Mouse (Mus musculus) kidney, embryonic 15.5 days (tissue): ENCODE measurements around the gene 2410004B18Rik. TPM values are rescaled to one million over a fixed set of nuclear protein-coding genes. Genes with fewer than 3 reads are reported as not detected.
A peak's percentile ranks its signal among the peaks of the same experiment; 100 is the strongest.
"Not testable (repeated sequence)": the region's sequence is repeated elsewhere in the genome, so short reads cannot be mapped to it uniquely, and the experiment has no call there.

Experiments
- ATAC-seq: fragments of 200-750 bp; cut with Nextera tagmentation; replicated peaks from 2 replicates; pipeline ENCODE4 v1.8.0; 2017; ENCODE audit warnings: moderate TSS enrichment; ENCODE audit not compliant: low FRiP score
- H3K27ac ChIP-seq: fragments of 300-500 bp; sonication (generic); 2 replicates; pipeline ENCODE4 v1.5.1; 2015; ENCODE audit warnings: mild to moderate bottlenecking, inconsistent platforms
- H3K27me3 ChIP-seq: fragments of 300-500 bp; sonication (generic); 2 replicates; pipeline ENCODE4 v1.6.1; 2015; ENCODE audit warnings: inconsistent platforms
- H3K36me3 ChIP-seq: fragments of 300-500 bp; sonication (generic); 2 replicates; pipeline ENCODE4 v1.6.1; 2015; ENCODE audit warnings: inconsistent platforms
- H3K4me1 ChIP-seq: fragments of 300-500 bp; sonication (generic); 2 replicates; pipeline ENCODE4 v1.6.1; 2015; ENCODE audit warnings: inconsistent platforms
- H3K4me2 ChIP-seq: fragments of 300-500 bp; sonication (generic); 2 replicates; pipeline ENCODE4 v1.6.1; 2015; ENCODE audit warnings: moderate library complexity, mild to moderate bottlenecking, inconsistent platforms
- H3K4me3 ChIP-seq: fragments of 300-500 bp; sonication (generic); replicated peaks from 2 replicates; pipeline ENCODE4 v1.5.1; 2015; ENCODE audit warnings: mild to moderate bottlenecking, inconsistent platforms
- H3K9ac ChIP-seq: fragments of 300-500 bp; sonication (generic); 2 replicates; pipeline ENCODE4 v1.6.1; 2015; ENCODE audit warnings: mild to moderate bottlenecking, inconsistent platforms
- H3K9me3 ChIP-seq: fragments of 300-500 bp; sonication (generic); replicated peaks from 2 replicates; pipeline ENCODE4 v1.6.1; 2016; ENCODE audit warnings: inconsistent platforms
- WGBS: fragments of 180-500 bp; shearing (Covaris S2); methylation state at CpG from one replicate; pipeline ENCODE4 v1.1.7; 2015; ENCODE audit warnings: mixed read lengths; 5-methylcytosine and 5-hydroxymethylcytosine counted together
- polyA plus RNA-seq: library from polyadenylated mRNA; unstranded; fragments of >200 nt; fragmentation: Nextera tagmentation; extraction: Ambion mirVana; gene quantifications from 2 replicates; pipeline ENCODE4 v1.2.1, GENCODE M21; 2015

2410004B18Rik gene
- polyA plus RNA-seq, 1 experiment from 2014 or later: 50.2 TPM

DNA sequence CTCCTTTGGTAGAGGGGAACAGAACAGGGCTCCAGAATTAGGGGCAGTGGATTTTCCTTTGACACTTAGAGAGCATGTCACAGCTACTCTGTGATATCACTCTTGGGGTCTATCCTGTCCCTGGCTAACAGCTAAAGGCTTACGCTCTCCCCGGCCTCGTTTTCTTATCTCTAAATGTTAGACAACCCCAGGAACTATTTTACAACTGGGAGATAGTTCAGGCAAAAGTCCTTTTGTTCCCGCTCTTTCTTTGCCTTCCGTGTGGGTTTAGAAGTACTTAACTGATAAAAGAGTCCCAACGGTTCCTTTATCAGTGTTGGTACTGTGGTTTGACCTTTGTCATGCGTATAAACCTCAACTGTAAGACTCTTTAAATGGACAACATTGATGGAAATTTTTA lies 15.1 kb downstream of the 2410004B18Rik start:
- Histone ChIP-seq H3K4me3 (no peak overlapping the region), H3K9ac (no peak overlapping the region), H3K27me3 (no peaks in the 10 kb centered on the region), H3K27ac (no peak overlapping the region), H3K9me3 (no peaks in the 10 kb centered on the region), H3K36me3 (no peaks in the 10 kb centered on the region), H3K4me1 (peaks cover 9% of the 10 kb centered on the region), H3K4me2 (no peak overlapping the region)
- WGBS: 79% methylated on average over 7 of the region's 7 CpGs
- ATAC-seq: no peak

DNA sequence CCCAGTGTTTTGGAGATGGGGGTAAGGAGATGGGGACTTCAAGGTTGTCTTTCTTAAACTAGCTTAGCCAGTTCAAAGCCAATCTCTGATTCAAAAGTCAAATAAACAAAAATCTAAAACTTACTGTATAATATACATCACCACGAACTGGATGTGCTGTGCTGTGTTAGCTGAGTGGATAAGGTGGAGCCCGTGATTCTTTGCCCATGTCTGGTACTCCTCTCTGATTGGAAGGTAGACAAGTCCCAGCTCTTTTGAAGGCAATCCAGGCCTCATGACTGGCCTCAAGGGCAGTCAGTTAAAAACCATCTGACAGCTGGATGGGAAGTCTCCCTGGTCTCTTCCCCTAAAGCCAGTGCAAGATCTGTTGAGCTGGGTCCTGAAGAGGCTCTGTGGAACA lies 15.6 kb downstream of the 2410004B18Rik start:
- Histone ChIP-seq H3K4me1 (peaks cover 9% of the 10 kb centered on the region), H3K9me3 (0 out of 2 replicates have a peak, but pooled peaks cover 3% of the 10 kb centered on the region), H3K9ac (no peak overlapping the region), H3K27ac (no peak overlapping the region), H3K36me3 (no peaks in the 10 kb centered on the region), H3K4me3 (no peak overlapping the region), H3K4me2 (no peak overlapping the region), H3K27me3 (no peaks in the 10 kb centered on the region)
- WGBS: 90% methylated on average over 2 of the region's 2 CpGs
- no peak for ATAC-seq

DNA sequence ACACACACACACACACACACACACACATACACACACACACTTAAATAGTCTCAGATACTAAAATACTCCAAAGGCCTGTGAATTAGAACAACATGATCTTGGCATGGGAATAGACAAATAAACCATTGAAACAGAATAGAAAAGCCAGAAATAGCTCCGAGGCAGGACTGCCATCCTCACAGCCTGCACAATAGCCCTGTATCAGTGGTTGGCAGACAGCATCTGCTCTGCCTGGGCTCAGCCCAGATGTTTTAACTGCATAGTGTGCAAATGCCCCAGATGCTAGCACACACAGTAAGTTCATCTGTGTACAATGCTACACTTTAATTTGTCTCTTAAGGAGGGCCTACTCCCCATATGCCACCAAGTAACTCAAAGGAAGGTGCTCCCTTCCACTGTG lies 22.0 kb downstream of the 2410004B18Rik start:
- no peak for ATAC-seq
- H3K4me1 ChIP-seq: peaks cover 25% of the 10 kb centered on the region
- no peak overlapping the region for H3K9ac ChIP-seq
- 0 out of 2 replicates have a peak, but pooled peaks cover 4% of the 10 kb centered on the region for H3K9me3 ChIP-seq
- peaks cover 26% of the 10 kb centered on the region for H3K27me3 ChIP-seq
- H3K4me3 ChIP-seq: no peak overlapping the region
- 74% methylated on average over 1 of the region's 1 CpGs for WGBS
- H3K4me2 ChIP-seq: no peak overlapping the region
- H3K36me3 ChIP-seq: no peaks in the 10 kb centered on the region
- H3K27ac ChIP-seq: no peak overlapping the region

DNA sequence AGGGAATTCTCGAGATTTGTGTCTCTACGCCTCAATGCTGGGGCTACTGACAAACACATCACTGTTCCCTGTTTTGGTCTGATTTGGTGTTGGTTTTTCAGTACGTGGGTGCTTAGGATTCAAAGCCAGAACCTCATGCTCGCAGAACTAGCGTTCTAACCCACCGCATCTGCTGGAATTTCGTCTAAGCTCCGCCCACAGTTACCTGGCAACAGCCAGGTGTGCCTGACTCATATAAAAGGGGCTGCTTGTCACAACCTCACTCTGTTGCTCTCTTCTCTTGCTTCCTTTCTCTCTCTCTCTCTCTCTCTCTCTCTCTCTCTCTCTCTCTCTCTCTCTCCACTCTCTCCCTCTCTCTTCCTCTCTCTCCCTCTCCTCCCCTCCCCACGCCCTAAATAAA lies 24.6 kb downstream of the 2410004B18Rik start:
- Histone ChIP-seq H3K9me3 (0 out of 2 replicates have a peak, but pooled peaks cover 4% of the 10 kb centered on the region), H3K27me3 (peaks cover 31% of the 10 kb centered on the region), H3K36me3 (no peaks in the 10 kb centered on the region), H3K27ac (no peak overlapping the region), H3K4me3 (no peak overlapping the region), H3K9ac (no peak overlapping the region), H3K4me2 (0 out of 2 replicates have a peak overlapping the region, but pooled peaks have one; percentile 23), H3K4me1 (peaks cover 31% of the 10 kb centered on the region)
- ATAC-seq: no peak
- WGBS: 27% methylated on average over 9 of the region's 9 CpGs

DNA sequence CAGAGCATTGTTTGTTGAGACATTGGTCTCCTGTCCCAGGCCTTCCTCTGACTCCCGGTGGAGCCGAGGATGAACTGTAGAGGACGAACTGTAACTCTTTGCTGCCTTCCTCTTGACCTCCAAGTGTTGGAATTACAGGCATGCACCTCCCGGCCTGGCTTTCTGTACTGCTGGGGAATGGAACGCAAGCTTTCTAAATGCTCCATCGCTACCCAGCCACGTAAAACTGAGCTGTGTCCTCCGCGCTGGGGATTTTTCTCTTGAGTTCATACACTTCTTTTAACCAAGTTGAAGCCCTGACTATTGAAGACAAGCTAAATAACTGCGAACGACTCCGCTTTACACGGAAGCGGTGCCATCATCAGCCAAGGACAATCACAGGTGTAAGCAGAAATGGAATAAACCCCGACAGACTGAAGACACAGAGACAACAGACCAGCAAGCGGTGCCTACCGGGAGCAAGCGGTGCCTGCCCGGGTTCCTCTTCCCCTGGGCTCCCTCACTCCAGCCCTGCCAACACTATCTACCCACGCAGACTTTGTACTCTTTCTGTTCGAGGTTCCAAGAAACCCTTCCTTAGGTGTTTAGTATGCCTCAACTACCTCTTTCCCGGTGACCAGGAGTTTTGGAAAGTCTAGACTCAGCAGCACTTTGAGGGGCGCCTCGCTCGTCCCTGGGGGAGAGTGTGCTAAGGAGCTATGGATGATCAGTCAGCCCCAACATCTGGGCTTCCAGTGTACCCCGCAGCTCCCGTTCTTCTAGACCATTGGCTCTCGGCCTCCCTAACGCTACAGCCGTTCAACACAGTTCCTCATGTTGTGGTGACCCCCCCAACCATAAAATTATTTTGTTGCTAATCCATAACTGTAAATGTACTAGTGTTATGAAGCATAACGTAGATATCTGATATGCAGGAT lies 25.5 kb downstream of the 2410004B18Rik start:
- H3K4me1 ChIP-seq: peaks cover 31% of the 10 kb centered on the region
- peak overlapping the region; percentile 46 for H3K4me2 ChIP-seq
- peak overlapping the region; percentile 66 for H3K27ac ChIP-seq
- 16% methylated on average over 31 of the region's 31 CpGs for WGBS
- peak; percentile 23 for ATAC-seq
- H3K4me3 ChIP-seq: peak overlapping the region; percentile 10
- peaks cover 31% of the 10 kb centered on the region for H3K27me3 ChIP-seq
- no peak overlapping the region for H3K9ac ChIP-seq
- 0 out of 2 replicates have a peak, but pooled peaks cover under 1% of the 10 kb centered on the region for H3K9me3 ChIP-seq
- H3K36me3 ChIP-seq: no peaks in the 10 kb centered on the region

DNA sequence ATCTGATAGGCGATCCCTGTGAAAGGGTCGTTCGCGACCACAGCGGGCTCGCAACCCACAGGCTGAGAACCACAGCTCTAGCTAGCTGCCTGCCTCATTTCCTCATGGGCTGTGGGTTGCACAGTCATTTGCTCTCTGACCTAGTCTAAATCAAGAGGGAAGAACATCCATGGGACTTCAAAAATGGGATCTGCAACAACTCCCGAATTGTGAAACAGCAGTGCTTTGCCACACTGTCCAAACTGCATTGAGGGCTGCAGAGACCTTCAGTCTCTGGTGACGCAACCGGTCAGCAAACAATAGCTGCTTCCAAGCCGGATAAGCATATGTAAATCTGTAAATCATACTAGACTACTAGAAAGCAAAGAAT lies 26.2 kb downstream of the 2410004B18Rik start:
- H3K4me1 ChIP-seq: peaks cover 33% of the 10 kb centered on the region
- no peak overlapping the region for H3K9ac ChIP-seq
- no peaks in the 10 kb centered on the region for H3K36me3 ChIP-seq
- H3K27ac ChIP-seq: peak overlapping the region; percentile 66
- H3K4me2 ChIP-seq: peak overlapping the region; percentile 46
- WGBS: 27% methylated on average over 10 of the region's 10 CpGs
- H3K9me3 ChIP-seq: no peaks in the 10 kb centered on the region
- peak overlapping the region; percentile 10; the same call in 1 of the 2 replicates for H3K4me3 ChIP-seq
- peak; percentile 37; the same call in 1 of the 2 replicates for ATAC-seq
- peaks cover 31% of the 10 kb centered on the region for H3K27me3 ChIP-seq

DNA sequence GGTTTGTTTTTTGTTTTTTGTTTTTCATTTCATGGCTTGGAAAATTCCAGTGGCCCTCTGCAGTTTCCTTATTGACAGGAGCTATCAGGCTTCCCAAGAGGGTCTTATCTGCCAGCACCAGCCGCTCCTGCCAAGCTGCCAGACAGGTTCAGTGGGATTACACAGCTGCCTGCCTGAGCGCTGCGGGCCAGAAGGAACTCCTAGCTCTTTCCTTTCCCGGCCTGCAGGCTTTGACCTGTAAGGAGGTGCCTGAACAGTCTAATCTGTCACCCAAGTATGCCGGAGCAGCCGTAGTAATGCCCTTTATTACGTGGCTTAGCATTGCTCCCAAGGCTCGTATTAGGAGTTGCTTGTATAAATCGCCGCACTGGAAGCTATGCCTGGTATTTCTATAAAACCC lies 26.7 kb downstream of the 2410004B18Rik start:
- H3K27ac ChIP-seq: peak overlapping the region; percentile 66
- H3K9ac ChIP-seq: no peak overlapping the region
- peaks cover 38% of the 10 kb centered on the region for H3K4me1 ChIP-seq
- peak; percentile 49; the same call in 1 of the 2 replicates for ATAC-seq
- H3K9me3 ChIP-seq: no peaks in the 10 kb centered on the region
- H3K4me3 ChIP-seq: 0 out of 2 replicates have a peak overlapping the region, but pooled peaks have one; percentile 4
- 17% methylated on average over 10 of the region's 10 CpGs for WGBS
- peaks cover 31% of the 10 kb centered on the region for H3K27me3 ChIP-seq
- peak overlapping the region; percentile 46 for H3K4me2 ChIP-seq
- H3K36me3 ChIP-seq: no peaks in the 10 kb centered on the region

DNA sequence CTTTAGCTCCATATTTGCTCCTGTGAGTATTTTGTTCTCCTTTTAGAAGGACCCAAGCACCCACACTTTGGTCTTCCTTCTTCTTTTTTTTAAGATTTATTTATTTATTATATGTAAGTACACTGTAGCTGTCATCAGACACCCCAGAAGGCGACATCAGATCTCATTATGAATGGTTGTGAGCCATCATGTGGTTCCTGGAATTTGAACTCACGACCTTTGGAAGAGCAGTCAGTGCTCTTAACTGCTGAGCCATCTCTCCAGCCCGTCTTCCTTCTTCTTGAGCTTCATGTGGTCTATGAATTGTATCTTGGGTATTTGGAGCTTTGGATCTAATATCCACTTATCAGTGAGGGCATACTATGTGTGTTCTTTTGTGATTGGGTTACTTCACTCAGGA lies 27.8 kb downstream of the 2410004B18Rik start:
- WGBS: 81% methylated on average over 3 of the region's 3 CpGs
- not testable (repeated sequence) for H3K9me3 ChIP-seq, H3K27ac ChIP-seq

DNA sequence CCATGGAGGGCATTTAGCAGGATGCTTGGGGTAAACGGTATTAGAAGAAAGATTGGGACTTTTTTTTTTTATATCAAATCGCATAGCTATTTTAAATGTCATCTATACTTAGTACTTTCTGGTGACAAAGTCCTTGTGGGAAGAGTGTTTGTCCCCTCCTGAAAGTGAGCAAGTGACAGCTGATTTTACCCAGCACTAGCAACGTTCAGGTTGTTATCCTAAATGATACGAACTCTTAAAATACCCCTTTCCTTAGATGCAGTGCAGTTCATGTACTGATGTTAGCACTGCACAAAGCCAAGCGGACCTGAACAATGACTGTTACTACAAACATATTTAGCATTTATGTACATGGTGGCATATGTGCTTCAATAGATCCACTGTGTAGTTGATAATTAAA lies 29.0 kb downstream of the 2410004B18Rik start:
- no peak overlapping the region for H3K4me3 ChIP-seq
- peaks cover 44% of the 10 kb centered on the region for H3K4me1 ChIP-seq
- no peaks in the 10 kb centered on the region for H3K36me3 ChIP-seq
- no peak overlapping the region for H3K9ac ChIP-seq
- H3K27ac ChIP-seq: no peak overlapping the region
- H3K9me3 ChIP-seq: no peaks in the 10 kb centered on the region
- H3K27me3 ChIP-seq: peaks cover 28% of the 10 kb centered on the region
- H3K4me2 ChIP-seq: no peak overlapping the region
- ATAC-seq: no peak
- WGBS: 85% methylated on average over 5 of the region's 5 CpGs

More for the DNA sequence above, 27.8 kb downstream of the 2410004B18Rik start:
- not testable (repeated sequence) for H3K36me3 ChIP-seq, ATAC-seq, H3K9ac ChIP-seq, H3K4me3 ChIP-seq, H3K4me2 ChIP-seq
- peaks cover 31% of the 10 kb centered on the region for H3K27me3 ChIP-seq
- H3K4me1 ChIP-seq: peaks cover 44% of the 10 kb centered on the region

DNA sequence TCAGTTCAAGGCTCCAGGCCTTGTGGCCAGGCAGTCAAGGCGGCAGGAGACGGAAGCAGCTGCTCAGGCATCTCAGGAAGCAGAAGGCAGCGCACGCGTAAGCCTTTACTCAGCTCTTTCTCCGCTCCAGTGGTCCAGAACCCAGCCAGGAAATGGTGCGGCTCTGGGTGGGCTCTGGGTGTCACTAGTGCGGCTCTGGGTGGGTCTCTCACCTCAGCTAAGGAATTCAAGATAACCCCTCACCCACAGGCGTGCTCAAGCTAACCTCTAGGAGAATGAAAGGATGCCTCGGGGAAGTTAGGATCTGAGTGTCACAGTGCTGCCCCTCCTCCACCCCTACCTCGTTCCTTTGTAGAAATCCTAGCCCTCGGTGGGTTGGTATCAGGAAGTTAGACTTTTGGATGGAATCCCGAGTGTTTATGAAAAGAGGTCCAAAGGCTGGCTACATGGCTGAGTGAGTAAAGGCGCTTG lies 31.3 kb downstream of the 2410004B18Rik start:
- 24% methylated on average over 14 of the region's 14 CpGs for WGBS
- Histone ChIP-seq H3K4me3 (no peak overlapping the region), H3K9ac (no peak overlapping the region), H3K4me2 (peak overlapping the region; percentile 46), H3K27ac (peak overlapping the region; percentile 78), H3K36me3 (no peaks in the 10 kb centered on the region), H3K4me1 (peaks cover 25% of the 10 kb centered on the region), H3K9me3 (peaks cover 2% of the 10 kb centered on the region), H3K27me3 (peaks cover 6% of the 10 kb centered on the region)
- peak; percentile 90 for ATAC-seq

DNA sequence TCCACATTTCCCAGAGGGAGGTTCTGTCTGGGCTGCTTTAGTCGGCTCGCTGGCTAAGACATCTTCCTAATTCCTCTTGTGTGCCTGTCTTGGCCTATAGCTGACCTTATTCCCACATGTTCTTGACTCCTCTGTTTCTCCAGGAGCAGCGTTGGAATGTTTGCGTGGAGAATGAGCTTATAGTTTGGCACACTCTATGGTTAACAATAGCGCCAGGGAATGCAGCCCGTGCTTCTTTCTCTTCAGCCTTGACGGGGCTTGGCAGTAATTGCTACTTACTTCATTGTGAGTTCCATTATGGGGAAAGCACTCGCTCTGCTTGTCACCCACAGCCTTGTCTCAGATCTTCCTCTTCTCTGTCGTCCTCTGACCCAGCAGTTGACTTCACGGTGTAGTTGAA lies 33.7 kb downstream of the 2410004B18Rik start:
- ATAC-seq: no peak
- Histone ChIP-seq H3K36me3 (no peaks in the 10 kb centered on the region), H3K9me3 (peaks cover 4% of the 10 kb centered on the region), H3K4me2 (no peak overlapping the region), H3K4me1 (peaks cover 14% of the 10 kb centered on the region), H3K27ac (no peak overlapping the region), H3K27me3 (no peaks in the 10 kb centered on the region), H3K4me3 (no peak overlapping the region), H3K9ac (no peak overlapping the region)
- 77% methylated on average over 10 of the region's 10 CpGs for WGBS

DNA sequence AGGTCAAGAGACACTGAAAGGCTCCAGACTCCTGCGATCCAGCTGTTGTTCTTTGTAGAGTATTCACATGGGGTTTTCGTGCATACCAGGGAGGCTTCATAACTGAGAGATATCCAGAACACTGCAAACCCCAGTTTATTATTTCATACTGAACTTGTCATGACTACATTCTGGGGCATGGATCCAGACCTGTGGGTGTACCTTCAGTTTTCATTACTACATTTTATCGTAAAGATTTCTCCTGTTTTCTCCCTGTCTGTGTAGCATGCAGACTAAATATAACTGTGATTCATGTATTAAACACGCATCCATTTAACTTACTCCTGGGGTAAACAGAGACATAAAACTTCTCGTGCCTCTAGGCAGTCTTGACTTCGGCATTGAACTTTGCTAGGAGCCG lies 37.2 kb downstream of the 2410004B18Rik start:
- ATAC-seq: no peak
- Histone ChIP-seq H3K4me3 (no peak overlapping the region), H3K4me1 (0 out of 2 replicates have a peak, but pooled peaks cover 1% of the 10 kb centered on the region), H3K27me3 (no peaks in the 10 kb centered on the region), H3K4me2 (no peak overlapping the region), H3K9ac (no peak overlapping the region), H3K27ac (no peak overlapping the region), H3K9me3 (peaks cover 4% of the 10 kb centered on the region), H3K36me3 (no peaks in the 10 kb centered on the region)
- WGBS: 82% methylated on average over 7 of the region's 7 CpGs
